Mouse (Mus musculus) kidney, adult 2 months (tissue): ENCODE results near the gene Micu1.

Experiments
- CTCF ChIP-seq: fragments of 200-500 bp; conservative IDR thresholded peaks from 2 replicates; pipeline ENCODE4 v1.5.1; 2011; ENCODE audit warnings: low read depth, mild to moderate bottlenecking, control low read depth, low read length, moderate library complexity, mixed read lengths; ENCODE audit not compliant: insufficient read depth, insufficient read length
- POLR2A ChIP-seq: fragments of 200-500 bp; IDR thresholded peaks from one replicate; pipeline ENCODE4 v1.6.1; 2011; ENCODE audit warnings: low read depth, low read length, control low read depth

DNA sequence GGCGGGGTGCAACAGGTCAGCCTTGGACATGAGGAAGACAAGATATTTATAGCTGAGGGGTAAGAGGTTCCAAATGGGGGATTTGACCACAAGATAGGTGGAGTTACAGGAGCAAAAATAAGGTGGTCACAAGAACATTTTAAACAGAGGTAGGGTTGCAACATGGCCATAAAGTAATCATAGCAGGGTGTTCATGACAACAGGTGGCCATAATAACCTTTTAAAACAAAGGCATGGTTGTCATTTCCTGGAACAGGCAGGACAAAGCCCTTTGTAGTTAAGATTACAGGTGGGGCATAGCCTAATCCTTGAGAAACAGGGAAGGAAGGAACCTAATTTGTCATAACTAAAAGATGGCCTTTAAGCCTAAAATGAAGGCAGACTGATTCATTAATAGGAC lies 51.8 kb downstream of the Micu1 start:
- no peak for TF ChIP-seq POLR2A
- TF ChIP-seq CTCF: no peak
